Mouse (Mus musculus) megakaryocyte, embryonic 14.5 days (primary cell): ENCODE data around the gene Selenoi. TPM values are rescaled to one million over a fixed set of nuclear protein-coding genes. Genes with fewer than 3 reads are reported as not detected.
A peak's percentile ranks its signal among the peaks of the same experiment; 100 is the strongest.

Source experiments
- H3K27me3 ChIP-seq: replicated peaks from 2 replicates; pipeline ENCODE3; 2012; ENCODE audit warnings: inconsistent platforms
- H3K36me3 ChIP-seq: replicated peaks from 2 replicates; pipeline ENCODE3; 2012; ENCODE audit warnings: low read length, inconsistent platforms, mixed read lengths
- H3K4me1 ChIP-seq: 2 replicates; pipeline ENCODE4 v1.6.1; 2012; ENCODE audit warnings: inconsistent platforms
- H3K4me3 ChIP-seq: replicated peaks from 2 replicates; pipeline ENCODE3; 2012; ENCODE audit warnings: moderate library complexity, mild to moderate bottlenecking, inconsistent platforms
- H3K9me3 ChIP-seq: 2 replicates; pipeline ENCODE4 v1.6.1; 2012; ENCODE audit warnings: inconsistent platforms
- FLI1 ChIP-seq: IDR thresholded peaks from 2 replicates; pipeline ENCODE4 v1.6.1; 2012; ENCODE audit warnings: low read length, inconsistent platforms, mixed read lengths
- GATA1 ChIP-seq: IDR thresholded peaks from 3 replicates; pipeline ENCODE4 v1.6.1; 2012; ENCODE audit warnings: mixed read lengths, low read length, inconsistent platforms, borderline replicate concordance
- polyA plus RNA-seq: library from polyadenylated mRNA; stranded (reverse); fragments of >175 nt; gene quantifications from 2 replicates; pipeline ENCODE4 v1.2.3, GENCODE M21; 2012; ENCODE audit warnings: low replicate concordance; ENCODE audit not compliant: insufficient read depth

Gene Selenoi
- polyA plus RNA-seq: 0.96 TPM in 1 of 2 replicates, not detected in the other

DNA sequence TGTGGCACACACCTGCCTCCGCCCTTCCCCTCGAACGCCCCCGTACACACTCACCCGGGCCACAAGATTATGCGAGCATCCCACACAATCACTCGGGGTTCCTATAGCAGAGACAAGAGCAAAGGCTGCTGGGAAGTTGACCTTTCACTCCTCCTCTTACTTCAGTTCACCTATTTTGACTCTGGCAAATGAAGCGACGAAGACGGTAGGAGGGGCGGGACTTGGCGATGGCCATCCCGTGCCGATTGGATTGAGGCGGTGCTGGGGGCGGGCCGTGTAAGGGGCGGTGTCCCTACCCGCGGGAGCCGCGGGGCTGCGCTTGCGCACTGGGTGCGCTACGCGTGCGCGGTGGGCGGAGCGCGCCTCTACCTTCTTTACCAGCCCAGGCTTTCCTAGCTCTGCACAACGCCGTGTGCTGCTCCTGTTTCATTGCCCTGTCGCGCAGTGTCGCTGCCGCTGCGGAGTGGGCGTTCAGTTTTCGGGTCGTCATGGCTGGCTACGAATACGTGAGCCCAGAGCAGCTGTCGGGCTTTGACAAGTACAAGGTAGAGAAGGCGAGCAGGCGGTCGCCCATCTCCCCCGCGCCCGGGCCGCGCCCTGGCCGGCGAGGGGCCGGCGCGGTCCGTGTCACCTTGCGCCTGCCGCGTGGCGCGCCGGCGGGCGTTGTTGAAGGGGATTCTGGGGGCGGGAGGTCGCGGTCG lies at the start of gene Selenoi:
TSS of gene Selenoi (plus strand) at position 311 of the 701 bp plus-strand sequence.
- peak within 1 kb of the TSS; percentile 93 for H3K4me3 ChIP-seq
- H3K9me3 ChIP-seq: no peaks in the 10 kb centered on the region
- no peak for TF ChIP-seq FLI1
- no peak for TF ChIP-seq GATA1
- no peaks in the 10 kb centered on the region for H3K27me3 ChIP-seq
- peaks cover 52% of the 10 kb centered on the region for H3K4me1 ChIP-seq
- peaks cover 8% of the 10 kb centered on the region for H3K36me3 ChIP-seq

DNA sequence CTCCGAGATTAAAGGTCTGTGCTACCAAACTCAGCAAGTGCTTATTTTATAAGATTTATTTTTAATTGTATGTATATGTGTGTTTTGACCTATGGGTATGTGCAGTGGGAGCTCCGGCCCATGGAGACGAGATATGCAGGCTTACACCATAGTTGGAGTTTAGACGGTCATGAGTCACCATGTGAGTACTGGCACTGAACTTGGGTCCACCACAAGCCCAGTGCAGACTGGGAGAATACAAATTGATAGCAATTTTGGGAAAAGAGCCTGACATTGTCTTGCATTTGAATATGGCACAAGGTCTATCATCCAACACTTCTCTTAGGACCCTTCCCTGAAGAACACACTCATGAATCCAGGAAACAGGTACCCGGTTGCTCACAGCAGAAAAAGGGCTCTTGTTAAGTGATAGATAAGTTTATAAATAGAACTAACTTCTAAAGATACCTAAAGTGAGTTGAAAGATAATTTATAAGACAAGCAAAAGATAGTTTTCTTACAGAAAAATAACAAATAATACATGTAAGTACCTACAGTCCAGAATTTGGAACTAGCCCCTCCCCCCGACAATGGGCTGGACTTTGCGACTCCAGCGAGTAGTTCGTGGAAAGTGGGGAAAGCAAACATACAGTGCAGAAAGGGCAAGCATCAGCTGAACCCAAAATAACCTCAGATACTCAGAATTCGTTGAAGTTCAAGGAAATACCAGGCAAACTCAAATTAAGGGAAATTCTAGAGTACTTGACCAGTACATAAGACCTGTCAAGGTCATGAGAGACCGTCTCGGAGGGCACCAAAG lies 44.5 kb upstream of the Selenoi start:
- Histone ChIP-seq H3K27me3 (no peaks in the 10 kb centered on the region), H3K36me3 (peaks cover 67% of the 10 kb centered on the region), H3K9me3 (no peaks in the 10 kb centered on the region), H3K4me1 (no peaks in the 10 kb centered on the region), H3K4me3 (no peak overlapping the region)
- TF ChIP-seq FLI1: no peak
- TF ChIP-seq GATA1: no peak

DNA sequence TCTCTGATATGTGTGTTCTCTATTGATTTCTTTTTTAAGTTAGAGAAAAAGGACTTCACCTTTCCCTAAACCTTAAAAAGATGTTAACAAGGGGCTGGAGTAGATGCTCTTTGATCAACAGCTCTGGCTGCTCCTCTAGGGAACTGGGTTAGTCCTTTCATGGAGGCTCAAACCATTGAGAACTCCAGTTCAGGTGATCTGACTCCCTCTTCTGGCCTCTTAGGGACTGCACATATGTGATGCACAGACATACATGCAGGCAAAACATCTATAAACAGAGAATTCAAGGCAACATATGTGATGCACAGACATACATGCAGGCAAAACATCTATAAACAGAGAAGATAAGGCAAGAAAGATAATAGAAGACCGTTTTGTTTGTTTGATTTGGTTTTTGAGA lies 39.9 kb upstream of the Selenoi start:
- H3K36me3 ChIP-seq: peaks cover 30% of the 10 kb centered on the region

DNA sequence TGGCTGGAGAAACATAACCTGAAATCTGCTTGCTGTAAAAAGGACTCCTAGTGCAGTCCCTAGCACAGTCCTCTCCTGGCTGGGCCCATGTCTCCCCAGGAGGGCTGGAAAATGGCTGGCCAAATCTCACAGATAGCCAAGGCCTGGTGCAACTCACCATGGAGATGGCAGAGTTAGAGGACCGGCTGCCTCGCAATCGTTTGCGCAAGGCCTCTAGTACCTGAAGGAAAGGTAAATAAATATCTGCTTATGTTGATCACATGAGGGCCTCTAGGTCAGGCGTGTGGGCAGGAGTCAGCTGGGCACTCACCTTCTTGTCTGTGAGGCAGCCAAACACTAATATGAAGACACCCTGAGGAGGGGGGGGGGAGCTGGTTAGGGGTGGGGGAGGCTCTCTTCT lies 37.0 kb upstream of the Selenoi start:
- TF ChIP-seq GATA1 (no peak), FLI1 (no peak)
- Histone ChIP-seq H3K9me3 (no peaks in the 10 kb centered on the region), H3K36me3 (peaks cover 7% of the 10 kb centered on the region), H3K4me1 (peaks cover 26% of the 10 kb centered on the region), H3K4me3 (no peak overlapping the region), H3K27me3 (peaks cover 8% of the 10 kb centered on the region)

More for the DNA sequence above, 39.9 kb upstream of the Selenoi start:
- Histone ChIP-seq H3K27me3 (peaks cover 5% of the 10 kb centered on the region), H3K4me3 (no peak overlapping the region), H3K4me1 (peaks cover 12% of the 10 kb centered on the region), H3K9me3 (no peaks in the 10 kb centered on the region)
- TF ChIP-seq GATA1 (no peak), FLI1 (no peak)

DNA sequence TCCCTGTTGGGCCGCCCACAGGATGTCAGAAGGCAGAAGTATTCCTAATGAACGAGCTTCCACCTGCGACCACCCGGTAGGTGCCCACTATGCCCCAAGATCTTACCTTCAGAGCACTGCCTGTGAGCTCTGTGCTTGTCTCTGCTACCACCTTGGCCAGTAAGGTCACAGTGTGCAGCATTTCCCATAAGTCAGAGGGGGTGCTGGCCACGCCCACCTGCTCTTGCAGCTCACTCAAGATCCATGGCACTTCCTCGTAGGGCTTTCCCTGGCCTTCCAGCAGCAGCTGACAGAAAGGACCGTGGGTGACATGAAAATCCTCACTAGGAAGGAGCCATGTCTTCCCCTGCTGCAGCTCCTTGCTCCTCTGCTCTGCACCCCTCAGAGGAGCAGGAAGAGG lies 34.1 kb upstream of the Selenoi start:
- TF ChIP-seq GATA1 (no peak), FLI1 (no peak)
- Histone ChIP-seq H3K4me3 (peak overlapping the region; percentile 69), H3K27me3 (peaks cover 21% of the 10 kb centered on the region)

DNA sequence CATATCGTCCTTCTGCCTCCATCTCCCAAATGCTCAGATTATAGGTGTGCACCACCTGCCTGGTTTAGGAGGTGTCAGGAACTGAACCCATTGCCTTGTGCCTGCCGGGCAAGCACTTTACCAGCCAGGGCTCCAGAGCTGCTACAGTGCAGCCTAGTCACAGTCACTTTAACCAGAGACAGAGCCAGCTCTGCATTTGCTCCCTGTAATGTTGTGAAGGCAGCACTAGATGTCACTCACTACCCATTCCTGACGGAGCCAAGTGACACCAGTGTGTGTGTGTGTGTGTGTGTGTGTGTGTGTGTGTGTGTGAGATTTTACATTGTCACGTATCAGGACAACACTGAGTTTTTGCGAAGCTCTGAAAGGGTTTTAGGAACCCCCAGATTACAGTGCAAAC lies 30.9 kb upstream of the Selenoi start:
- Histone ChIP-seq H3K36me3 (no peaks in the 10 kb centered on the region), H3K4me3 (no peak overlapping the region), H3K4me1 (peaks cover 39% of the 10 kb centered on the region), H3K9me3 (no peaks in the 10 kb centered on the region), H3K27me3 (peaks cover 28% of the 10 kb centered on the region)
- TF ChIP-seq GATA1 (no peak), FLI1 (no peak)

More for the DNA sequence above, 34.1 kb upstream of the Selenoi start:
- no peaks in the 10 kb centered on the region for H3K36me3 ChIP-seq
- peaks cover 39% of the 10 kb centered on the region for H3K4me1 ChIP-seq
- H3K9me3 ChIP-seq: no peaks in the 10 kb centered on the region

DNA sequence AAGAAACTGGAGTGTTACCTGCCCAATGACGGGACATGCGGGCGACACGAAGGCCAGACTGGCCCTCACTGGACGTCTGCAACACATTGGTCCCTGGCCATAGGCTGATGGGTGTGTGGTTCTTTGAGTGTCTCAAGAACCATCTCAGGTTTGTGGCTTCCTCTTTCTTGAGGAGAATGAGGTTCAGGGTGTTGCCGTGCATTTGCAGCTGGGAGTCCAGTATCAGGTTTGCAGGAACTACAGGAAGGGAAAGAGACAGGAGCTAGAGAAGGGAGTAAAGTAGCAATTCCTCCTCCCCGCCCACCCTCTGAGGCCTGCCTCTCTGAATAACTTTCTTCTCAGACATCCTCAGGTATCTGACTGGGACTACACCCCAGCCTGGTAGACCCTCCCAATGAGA lies 30.2 kb upstream of the Selenoi start:
- H3K4me1 ChIP-seq: peaks cover 32% of the 10 kb centered on the region
- no peaks in the 10 kb centered on the region for H3K36me3 ChIP-seq
- TF ChIP-seq GATA1 (no peak), FLI1 (no peak)
- no peaks in the 10 kb centered on the region for H3K9me3 ChIP-seq
- H3K4me3 ChIP-seq: no peak overlapping the region
- H3K27me3 ChIP-seq: peaks cover 25% of the 10 kb centered on the region

DNA sequence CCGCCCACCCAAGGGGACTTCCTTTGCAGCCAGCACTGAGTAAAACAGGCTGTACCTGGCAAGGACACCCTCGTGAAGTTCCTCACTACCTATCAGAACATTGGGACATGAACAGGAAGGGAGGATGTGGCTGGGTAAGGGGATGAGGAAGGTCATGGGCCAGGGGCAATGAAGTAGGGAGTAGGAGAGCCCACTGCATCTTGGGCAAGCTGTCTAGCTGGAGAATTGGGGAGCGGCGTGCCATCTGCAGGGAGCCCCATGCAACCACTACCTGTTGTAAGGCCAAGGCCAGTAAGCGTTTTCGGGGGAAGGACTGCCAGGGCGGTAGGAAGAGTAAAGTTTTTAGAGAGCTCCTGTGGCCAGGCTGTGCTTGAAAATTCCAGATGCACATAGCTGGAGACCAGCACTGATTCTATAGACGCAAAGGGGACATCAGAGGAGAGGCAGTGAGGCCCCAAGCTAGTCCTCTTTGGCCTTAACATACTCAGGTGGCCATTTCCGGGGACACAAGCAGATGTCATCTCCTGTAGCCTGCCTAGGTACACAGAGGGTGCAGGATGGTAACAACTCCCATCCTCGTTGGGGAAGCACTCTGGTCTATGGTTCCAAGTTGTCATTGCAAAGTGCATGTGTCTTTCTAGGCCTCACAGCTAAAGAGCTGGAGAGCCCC lies 29.0 kb upstream of the Selenoi start:
- Histone ChIP-seq H3K36me3 (no peaks in the 10 kb centered on the region), H3K4me1 (peaks cover 22% of the 10 kb centered on the region), H3K9me3 (no peaks in the 10 kb centered on the region), H3K27me3 (peaks cover 24% of the 10 kb centered on the region), H3K4me3 (no peak overlapping the region)
- TF ChIP-seq FLI1 (no peak), GATA1 (no peak)

DNA sequence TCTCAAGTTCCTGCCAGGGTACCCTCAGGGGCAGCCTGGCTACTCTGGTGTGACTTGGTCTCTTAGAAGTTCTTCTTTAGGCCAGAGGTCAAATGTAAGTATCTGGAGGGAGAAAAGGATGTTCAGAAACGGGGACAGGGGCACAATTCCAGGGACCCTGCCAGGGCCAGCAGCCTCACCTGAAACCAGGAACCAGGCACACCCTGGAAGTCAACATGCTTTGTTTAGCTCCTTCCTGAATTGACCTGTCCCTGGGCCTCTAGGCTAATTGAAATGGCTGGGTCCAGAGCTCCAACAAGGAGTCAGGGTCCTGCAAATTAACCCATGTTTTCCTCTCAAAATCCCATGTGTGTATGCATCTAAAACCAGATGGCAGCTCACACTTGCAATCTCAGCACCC lies 27.9 kb upstream of the Selenoi start:
- peaks cover 19% of the 10 kb centered on the region for H3K4me1 ChIP-seq
- no peaks in the 10 kb centered on the region for H3K36me3 ChIP-seq
- H3K9me3 ChIP-seq: no peaks in the 10 kb centered on the region
- no peak for TF ChIP-seq FLI1
- TF ChIP-seq GATA1: no peak
- no peak overlapping the region for H3K4me3 ChIP-seq
- H3K27me3 ChIP-seq: peaks cover 24% of the 10 kb centered on the region

DNA sequence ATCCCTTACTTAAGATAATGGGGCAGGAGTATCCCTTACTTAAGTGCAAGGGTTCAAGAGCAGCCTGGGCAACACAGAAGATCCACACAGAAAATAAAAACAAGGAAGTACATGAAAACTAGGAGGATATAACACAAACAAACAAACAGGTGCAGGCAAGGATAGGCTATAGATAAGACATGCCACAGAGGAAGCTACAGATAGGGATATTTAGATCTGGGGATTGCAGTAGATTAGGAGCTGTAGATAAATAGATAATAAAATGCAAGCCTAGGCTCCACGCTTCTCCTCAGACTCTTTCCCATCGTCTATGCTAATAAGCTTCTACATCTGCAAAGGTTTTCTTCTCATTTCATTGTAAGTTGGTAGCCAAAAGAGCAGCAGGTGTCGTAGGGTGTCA lies 27.3 kb upstream of the Selenoi start:
- H3K9me3 ChIP-seq: no peaks in the 10 kb centered on the region
- no peak for TF ChIP-seq FLI1
- no peak for TF ChIP-seq GATA1

More for the DNA sequence above, 27.3 kb upstream of the Selenoi start:
- no peak overlapping the region for H3K4me3 ChIP-seq
- H3K4me1 ChIP-seq: peaks cover 21% of the 10 kb centered on the region
- H3K36me3 ChIP-seq: no peaks in the 10 kb centered on the region
- H3K27me3 ChIP-seq: peaks cover 24% of the 10 kb centered on the region
